Mouse (Mus musculus) kidney, adult 2 months (tissue): ENCODE results near the gene Il17rd.

Source experiments
- CTCF ChIP-seq: fragments of 200-500 bp; conservative IDR thresholded peaks from 2 replicates; pipeline ENCODE4 v1.5.1; 2011; ENCODE audit warnings: low read depth, mild to moderate bottlenecking, control low read depth, low read length, moderate library complexity, mixed read lengths; ENCODE audit not compliant: insufficient read depth, insufficient read length
- POLR2A ChIP-seq: fragments of 200-500 bp; IDR thresholded peaks from one replicate; pipeline ENCODE4 v1.6.1; 2011; ENCODE audit warnings: low read depth, low read length, control low read depth

DNA sequence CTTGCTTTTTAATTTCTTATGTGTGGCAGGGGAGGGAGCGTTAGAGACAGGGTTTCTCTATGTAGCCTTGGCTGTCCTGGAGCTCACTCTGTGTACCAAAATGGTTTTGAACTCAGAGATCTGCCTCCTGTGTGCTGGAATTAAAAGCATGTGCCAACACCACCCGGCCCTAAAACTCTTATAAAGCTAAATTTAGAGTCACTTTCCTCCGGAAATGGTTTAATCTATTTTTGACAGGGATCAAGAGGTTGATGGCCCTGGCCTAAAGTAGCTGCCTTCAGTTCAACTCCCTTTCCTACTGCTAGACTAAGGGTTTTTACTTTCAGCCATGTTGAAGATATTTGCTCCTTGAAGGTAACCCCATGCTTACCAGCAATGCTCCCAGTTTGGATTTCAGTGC lies 45.3 kb upstream of the Il17rd start:
- TF ChIP-seq POLR2A (no peak), CTCF (no peak)
